Mouse (Mus musculus) A20 (cell line): ENCODE results near the gene Foxk1.

Source experiments
- DNase-seq: peaks from one replicate; pipeline ENCODE4 v3.0.0-alpha.2; 2011; ENCODE audit warnings: low read depth, low spot score

The Foxk1 gene

DNA sequence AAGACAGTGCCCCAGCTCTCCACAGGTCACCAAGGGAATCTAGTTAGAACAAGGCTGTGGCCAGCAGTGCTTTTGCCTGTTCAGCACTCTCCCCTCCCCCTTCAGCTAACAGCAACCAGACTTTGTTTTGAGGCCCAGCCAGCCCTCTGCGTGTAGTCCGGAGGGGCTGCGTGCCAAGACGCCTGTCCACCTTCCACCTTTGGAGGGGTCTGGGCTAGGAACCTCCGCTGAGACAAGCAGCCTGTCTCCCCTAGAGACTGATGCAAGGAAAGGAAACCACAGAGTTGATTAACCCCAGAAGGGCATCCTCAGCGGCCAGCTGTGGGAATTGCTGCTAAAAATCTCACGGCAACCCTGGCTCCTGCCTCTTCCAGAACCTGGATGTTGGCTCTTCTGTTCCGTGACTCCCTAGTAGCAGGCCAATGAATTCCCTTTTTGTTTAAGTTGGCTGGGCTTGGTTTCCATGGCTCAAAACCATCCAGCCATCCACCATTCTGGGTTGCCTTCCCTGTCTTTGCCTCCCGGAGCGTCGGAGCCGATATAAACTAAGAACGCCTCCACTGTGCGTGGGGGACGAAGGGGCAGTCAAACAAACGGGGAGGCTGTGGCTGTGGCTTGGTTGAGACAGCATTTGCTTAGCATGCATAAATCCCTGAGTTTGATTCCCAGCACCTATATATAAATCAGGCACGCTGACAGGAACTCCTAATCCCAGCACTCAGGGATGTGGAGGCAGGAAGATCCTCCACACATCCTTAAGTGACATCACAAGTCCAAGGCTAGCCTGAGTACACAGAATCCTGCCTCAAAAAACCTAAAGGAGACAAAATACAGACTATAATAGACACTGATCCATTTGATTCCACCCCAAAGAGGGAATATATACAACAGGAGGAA lies 14.3 kb upstream of the Foxk1 start:
- no peak for DNase-seq

DNA sequence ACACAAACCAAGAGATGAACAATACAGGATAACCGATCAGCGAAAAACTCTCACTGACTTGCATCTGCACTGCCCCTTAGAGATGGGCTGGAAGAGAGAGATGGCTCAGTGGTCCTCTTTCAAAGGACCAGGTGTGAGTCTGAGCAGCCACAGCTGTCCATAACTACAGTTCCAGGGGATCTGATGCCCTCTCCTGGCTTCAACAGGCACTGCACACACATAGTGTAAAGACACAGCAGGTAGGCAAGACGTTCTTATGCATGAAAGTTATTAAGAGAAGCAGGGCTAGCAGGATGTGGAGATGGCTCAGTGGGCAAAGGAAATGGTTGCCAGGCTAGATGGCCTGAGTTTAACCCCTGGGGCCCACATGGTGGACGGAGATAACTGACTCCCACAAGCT lies 13.6 kb upstream of the Foxk1 start:
- DNase-seq, result peak; percentile 79

DNA sequence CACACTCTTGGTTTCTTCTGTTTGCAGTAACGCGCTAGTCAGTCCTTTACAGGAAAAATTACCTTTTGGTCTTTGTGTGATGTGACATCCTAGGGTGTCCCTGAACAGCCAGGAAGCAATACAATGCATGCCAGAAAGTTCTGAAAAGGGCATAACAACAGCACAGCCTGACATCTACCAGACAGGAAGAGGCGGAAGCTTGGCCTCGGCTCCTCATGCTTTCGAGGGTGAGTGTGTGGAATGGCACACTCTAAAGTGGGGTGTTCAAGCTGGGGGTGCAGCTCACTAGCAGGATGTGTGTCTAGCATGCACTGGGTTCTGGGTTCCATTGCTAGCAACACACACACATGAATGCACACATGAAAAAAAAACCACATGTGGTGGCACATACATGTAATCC lies 9.6 kb upstream of the Foxk1 start:
- peak; percentile 41 for DNase-seq

DNA sequence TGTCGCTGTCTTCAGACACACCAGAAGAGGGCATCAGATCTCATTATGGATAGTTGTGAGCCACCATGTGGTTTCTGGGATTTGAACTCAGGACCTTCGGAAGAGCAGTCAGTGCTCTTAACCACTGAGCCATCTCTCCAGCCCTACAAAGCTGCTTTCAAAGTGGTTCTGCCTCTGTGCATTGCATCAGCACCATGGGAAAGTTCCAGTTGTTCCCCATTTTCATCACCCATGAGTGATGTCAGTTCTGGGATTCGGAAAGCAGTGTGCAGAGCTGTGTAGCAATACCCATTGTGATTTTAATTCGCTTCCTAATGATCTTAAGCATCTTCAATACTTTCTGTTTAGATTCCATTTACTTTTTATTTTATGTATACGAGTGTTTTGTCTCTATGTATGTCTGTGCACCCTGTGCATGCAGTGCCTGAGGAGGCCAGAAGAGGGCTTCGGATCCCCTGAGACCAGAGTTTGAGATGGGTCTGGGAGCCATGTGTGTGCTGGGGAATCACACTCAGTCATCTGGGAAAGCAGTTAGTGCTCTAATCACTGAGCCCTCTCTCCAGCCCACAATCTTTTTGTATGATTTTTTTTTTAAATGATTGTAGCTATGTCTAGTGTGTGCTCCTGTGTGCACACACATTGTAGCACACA lies 6.6 kb upstream of the Foxk1 start:
- DNase-seq, result peak; percentile 40

DNA sequence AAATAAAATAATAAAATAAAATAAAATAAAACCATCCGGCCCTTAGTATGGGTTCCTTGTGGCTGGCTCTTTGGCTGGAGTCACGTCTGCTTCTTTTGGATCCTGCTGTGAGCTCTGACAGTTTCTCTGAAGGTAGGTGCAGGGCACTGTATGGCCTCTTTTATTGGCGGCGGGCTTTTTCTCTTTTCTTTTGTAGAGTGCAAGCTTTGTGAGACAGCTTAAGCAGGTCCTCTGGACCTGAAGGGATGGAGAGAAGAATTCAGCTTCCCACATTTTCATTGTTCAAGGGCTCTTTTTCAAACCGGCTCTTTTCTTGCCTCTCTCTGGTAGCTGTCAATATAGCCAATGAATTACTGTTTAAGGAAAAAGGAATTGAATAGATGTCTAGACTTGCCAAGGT lies 5.4 kb upstream of the Foxk1 start:
- DNase-seq, result no peak

DNA sequence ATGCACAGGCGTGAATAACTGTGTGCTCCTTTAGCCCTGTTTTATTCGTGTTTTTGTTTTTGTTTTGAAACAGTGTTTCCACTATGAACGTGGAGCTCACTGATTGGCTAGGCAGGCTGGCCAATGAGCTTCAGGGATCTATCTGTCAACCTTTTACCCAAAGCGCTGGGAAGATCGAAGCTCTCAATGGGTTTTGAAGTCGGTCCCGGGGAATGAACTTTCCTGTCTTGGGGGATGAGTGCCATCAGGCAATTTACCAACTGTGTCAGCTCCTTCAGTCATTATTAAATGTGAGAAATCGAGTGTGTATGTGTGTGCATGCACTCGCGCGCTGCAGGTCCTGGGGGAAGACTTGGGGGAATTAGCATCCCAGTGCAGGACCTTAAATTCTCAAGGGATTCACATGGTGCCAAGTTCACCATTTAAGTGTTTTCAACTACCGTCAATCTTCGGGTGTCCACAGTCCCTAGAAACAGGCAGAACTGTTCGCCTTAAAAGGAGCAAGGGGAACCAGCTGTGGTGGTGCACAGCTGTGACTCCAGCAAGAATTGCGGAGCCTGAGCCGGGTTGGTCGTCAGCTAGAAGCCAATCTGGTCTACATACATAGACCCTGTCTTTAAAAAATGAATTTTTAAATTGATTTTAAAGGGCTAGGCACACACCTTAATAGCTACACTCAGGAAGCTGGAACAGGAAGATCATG lies 965 bp upstream of the Foxk1 start:
- DNase-seq, result no peak

DNA sequence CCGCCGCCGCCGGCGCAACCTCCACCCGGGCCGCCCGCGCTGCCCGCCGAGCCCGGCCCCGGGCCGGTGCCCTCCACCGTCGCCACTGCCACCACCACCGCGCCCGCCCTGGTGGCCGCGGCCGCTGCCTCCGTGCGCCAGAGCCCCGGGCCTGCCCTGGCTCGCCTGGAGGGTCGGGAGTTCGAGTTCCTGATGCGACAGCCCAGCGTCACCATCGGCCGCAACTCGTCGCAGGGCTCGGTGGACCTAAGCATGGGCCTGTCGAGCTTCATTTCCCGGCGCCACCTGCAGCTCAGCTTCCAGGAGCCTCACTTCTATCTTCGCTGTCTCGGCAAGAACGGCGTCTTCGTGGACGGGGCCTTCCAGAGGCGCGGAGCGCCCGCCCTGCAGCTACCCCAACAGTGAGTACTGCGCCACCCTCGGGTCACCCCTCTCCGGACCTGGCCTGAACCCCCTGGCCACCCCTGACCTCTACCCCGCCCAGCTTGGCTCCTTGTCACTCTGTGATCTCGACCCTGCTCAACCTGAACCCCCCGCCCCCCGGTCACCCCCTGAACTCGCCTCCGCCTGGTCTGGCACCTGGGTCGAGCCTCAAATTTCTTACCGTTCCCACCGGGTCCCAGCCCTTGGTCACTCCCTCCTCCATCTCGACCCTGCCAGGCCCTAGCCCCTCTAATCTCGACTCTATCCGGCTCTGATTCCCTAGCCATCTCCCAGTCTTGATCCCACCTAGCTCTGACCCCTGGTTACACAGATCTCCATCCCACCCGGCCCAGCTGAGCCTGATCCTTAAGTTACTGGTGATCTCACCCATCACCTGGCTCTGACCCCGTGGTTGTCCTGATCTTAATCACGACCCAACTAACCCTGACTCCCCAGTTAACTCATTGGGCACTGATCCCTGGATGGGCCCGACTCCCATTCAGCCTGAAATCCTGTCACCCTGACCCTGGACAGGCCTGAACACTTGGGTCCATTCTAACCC lies 636 bp downstream of the Foxk1 start:
- peak; percentile 68 for DNase-seq

DNA sequence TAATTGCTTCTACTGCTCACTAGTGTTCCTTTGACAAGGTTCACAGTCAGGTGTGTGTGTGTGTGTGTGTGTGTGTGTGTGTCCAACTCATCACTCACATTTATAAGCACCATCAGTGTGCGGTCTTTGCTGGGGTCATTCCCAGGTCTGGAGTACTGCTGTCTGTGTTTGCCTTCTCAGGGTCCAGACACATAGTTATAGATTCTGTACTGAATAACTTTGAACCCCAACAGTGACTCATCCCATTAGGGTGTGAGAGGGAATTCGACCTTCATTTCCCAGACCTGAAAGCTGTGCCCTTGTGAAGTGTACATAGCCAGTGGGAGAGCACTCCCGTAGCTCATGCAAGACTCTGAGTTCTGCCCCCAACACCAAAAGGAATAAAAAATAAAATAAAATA lies 2.4 kb downstream of the Foxk1 start:
- DNase-seq, result no peak

DNA sequence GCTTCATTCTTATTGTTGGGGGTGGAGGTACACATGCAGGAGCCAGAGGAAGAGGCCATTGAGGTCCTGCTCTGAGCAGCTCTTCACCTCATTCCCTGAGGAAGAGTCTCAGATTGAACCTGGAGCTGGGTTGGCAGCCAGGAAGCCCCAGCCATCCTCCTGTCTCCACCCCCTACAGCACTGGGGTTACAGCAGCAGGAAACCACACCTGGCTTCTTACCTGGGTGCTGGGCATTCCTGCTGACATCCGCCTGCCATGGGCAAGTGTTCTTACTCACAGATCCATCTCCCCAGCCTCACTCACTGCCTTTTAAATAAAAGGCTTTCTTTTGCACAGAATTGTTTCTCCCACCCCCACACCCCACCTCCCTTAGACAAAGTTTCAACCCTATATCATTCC lies 3.0 kb downstream of the Foxk1 start:
- DNase-seq, result no peak

DNA sequence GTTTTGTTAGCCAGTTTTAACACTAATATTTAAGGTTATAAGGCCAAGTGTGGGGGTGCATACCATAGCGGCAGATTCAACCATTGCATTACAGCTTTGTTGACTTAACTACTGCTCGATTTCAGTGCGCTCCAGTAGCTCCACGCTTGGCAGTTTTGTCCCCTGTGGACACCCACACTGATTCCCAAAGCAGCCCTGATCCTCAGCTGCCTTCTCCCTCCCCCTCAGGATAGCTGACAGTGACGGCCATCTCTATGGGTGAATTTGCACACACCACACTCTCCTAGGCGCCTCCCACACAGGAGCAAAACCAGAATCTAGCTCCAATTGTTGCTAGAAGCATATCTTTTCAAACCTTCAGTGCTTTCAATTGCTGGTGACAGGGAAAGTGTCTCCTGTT lies 4.1 kb downstream of the Foxk1 start:
- DNase-seq, result no peak

DNA sequence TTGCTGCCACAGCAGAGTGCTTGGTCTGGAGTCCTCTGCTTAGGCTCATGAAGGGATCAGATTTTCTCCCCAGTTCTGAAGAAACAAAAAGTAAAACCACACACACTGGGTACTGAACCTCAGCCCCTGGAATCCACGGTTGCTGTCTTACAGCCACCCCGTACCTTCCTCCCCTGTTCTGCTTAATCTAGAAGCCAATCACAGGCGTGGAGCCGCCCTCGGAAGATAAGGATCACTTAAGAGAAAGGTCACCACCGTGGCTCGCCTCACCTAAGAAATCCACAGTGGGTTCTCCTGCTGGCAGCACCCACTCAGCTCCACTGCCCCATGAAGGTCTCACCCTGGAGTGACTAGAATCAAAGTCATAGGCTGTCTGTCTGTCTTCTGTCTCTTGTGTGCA lies 5.1 kb downstream of the Foxk1 start:
- DNase-seq, result no peak

DNA sequence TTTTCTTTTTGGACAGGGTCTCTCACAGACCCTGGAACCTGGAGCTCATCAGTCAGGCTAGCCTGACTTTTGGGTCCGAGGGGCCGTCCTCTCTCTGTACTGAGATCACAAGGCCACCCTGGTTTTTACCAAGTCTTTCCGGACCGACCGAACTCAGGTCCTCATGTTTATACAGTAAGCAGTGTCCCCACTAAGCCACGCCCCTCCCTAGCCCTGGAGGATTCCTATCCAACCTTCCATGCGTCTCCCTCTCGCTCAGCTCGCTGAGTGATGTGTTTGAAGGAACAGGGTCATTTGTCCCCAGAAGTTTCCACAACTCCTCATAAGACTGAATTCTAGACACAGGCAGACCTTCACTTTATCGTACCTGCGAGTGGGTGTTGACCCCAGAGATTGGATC lies 5.6 kb downstream of the Foxk1 start:
- DNase-seq, result no peak

DNA sequence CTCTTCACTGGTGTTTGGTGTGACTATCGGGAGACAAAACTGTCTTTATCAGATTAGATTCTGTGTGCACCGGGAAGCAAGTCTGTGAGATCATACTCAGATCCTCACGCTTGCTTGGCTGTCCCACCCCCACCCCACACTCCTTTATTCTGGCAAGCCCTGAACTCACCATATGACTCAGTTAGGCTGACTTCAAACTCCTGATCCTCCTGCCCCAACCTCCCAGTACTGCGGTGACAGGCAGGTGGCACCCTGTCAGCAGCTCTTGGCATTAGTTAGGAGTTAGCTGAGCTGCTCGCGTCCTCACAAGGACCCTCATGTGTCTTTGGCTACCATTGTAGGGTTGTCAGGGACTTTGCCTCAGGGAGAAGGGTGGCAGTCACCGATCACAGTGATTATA lies 6.1 kb downstream of the Foxk1 start:
- no peak for DNase-seq

DNA sequence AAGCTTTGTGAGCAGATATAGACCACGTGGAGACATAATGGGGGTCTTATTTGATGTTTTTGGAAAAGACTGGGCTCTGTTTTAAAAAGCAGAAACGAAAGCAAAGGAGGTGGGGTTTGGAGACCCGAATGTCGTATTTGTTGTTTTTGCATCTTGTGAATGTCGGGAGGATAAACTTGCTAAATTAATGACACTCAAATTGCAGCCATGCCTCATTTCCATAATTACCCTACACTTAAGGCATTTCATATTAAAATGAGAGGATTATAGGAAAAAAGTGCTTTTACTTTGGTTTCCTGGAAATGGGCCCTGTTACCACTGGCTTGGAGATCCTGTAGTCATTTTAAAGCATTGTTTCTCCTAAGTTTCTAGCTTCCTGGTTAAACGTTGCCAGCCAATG lies 7.9 kb downstream of the Foxk1 start:
- DNase-seq, result no peak

DNA sequence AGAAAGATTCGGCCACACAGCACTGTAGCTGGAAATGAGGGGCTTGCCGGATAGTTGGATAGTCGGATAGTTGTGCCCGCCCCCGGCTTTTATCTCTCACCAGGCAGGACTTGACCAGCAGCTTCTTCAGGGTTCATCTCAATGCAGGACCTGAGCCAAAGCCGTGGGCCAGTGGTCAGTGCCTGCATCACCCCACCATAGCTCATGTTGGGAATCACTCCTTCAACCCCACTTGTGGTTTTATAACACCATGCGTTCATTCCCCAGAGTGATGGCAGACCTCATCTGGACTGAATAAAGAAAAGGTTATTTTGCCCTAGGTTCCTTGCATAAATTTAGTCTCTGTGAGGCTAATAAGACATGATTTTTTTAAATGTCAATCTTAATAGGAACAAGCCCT lies 9.1 kb downstream of the Foxk1 start:
- no peak for DNase-seq

DNA sequence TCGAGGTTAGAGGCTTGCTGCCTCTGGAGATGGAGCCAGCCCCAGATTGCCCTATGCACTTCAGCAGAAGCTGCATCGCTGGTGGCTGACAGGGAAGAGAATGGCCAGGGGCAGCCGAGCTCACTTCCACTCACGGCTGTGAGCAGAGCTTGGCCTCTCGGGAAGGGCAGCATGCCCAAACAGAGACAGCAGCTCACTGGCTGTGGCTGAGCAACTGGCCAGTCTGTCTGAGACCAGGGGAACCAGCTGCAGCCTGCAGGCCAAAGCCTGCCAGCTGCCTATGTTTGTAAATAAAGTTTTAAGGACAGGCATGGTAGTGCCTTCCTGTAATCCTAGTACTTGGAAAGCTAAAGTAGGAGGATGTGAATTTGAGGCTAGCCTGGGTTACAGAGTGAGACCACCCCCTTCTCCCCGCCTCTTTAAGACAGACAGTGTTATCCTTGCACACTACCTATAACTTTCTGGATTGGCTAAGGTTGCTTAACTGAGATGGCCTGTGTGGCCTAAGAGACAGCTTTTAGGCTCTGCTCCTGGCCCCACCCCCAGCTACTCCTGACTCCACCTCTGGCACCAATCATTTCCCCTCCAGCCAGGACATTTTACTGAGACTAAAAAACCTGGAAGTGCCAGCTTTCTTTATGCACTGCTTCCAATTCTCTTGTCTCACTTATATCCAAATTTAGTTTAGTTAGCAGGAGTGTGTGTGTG lies 11.5 kb downstream of the Foxk1 start:
- no peak for DNase-seq

DNA sequence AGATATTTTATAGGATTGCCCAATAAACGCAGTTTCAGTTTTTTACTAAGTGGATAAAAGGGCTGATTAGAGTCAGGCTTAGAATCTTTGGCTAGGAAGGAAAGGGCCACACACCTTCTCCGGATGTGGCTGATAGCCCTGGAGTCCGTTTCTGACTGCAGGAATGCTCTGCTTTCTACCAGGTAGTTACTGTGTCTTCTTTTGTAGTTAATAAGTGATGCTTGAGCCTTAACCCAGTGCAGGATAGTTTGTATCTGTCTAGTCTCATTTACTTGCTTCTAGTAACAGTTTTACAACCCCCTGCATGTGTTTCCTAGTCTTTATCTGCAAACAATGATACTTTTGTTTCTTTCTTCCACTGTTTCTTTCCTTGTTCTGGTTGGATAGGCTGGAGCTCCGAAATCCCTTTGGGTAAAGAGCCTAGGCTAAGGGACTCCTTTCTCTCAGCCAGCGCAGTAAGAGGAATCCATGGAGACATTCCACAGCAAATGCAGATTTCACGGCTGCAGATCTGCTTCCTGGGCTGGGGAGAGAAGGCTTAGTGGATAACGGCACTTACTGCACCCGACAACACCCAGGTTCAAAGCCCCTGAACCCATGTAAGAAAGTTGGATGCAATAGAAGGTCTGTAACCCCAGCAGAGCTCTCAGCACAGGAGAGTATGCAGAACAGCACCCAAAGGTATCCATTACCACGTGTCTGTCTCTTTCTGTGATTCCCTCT lies 12.6 kb downstream of the Foxk1 start:
- DNase-seq, result no peak

DNA sequence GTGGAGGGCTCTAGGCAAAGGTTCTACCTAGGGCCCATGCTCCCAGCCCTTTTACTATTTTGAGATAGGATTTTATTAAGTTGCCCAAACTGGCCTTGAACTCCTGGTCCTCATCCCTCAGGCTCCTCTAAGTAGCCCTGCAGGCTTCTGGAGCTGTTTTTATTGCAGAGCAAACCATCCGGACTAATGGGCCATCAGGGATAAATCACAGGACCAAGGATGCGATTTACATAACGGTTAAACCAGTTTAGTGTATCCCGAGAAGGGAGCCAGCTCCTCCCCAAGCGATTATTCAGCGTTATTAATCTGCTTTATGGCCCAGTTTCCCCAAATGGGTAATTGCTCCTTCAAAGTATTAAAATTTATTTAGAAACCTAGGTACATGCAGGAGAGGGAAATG lies 14.1 kb downstream of the Foxk1 start:
- no peak for DNase-seq

DNA sequence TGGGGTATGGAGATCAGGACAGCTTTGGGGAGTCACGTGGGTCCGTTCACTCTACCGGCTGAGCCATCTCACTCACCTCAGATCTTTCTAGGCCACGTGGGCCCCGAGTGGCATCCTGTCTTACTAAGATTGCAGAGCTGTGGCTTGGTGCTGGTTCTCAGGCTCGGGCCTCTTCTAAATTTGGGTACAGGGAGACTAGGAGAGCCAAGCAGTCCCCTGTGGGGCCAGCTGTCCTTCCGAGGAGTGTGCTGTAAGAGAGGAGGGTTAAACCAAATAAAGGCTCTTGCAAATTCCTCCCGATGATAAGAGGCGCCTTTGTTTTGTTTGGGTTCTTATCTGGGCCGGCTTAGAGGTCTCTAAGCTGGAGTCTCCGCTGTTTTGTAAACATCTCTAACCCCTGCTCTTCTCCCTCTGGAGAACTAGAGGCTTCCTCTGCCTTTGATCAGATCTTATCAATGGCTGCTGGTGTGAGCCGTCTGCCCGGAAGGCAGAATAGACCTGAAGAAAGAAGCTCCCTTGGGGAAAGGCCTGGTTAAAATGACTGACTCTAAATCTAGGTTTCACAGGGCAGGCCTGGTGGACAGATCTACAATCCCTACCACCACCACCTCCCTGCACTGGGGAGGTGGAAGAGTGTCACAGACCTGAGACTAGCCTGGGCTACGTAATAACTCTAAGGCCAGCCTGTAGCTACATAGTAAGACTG lies 14.9 kb downstream of the Foxk1 start:
- no peak for DNase-seq

DNA sequence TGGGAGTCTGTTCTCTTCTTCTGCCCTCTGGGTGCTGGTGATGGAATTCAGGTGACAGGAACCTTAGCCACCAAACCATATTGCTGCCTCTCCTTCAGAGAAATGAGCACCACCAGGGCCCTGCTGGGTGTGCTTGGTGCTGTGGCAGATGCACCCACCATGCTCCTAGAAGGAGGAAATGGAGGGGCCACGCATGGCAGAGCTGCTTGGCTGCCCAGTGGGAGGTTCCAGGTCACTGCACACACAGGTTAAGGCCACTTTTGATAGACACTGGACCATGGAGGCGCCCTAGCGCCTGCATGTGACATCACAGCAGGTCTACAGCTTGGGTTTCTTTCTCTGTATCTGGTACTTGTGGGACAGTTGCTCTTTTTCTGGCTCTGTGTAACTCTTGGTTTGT lies 15.8 kb downstream of the Foxk1 start:
- peak; percentile 55 for DNase-seq
